In genomic region chr8:46568942-46569341, GRCm38 (mm10) we compare ENCODE assay signal across 11 mouse cellular contexts. TPM values are rescaled to one million over a fixed set of nuclear protein-coding genes. Genes with fewer than 3 reads are reported as not detected.
DNase-seq lines count a peak whose midpoint lies in the region; ATAC-seq and TF ChIP-seq lines count a peak whose summit lies in the region.
"Had no signal": no experiment of that assay in that cellular context is flagged by ENCODE, and none has a peak within 500 bp of the region (broad histone marks: within the 10 kb centered on the region; RNA-seq: fewer than 3 reads in every experiment).

No protein-coding gene starts in this region.

- H3K36me3 ChIP-seq in hindbrain, postnatal 0 days (ENCODE audit: insufficient read depth, low read length), result no peaks in the 10 kb centered on the region
- no peaks in the 10 kb centered on the region; the same call in 1 of the 2 replicates for H3K36me3 ChIP-seq in hindbrain, embryonic 16.5 days (ENCODE audit: control insufficient read depth, insufficient read depth, low read length)

- WGBS in hindbrain, postnatal 0 days, result 83% methylated on average over 2 of the region's 2 CpGs
- WGBS in hindbrain, embryonic 16.5 days, result 81% methylated on average over 2 of the region's 2 CpGs

- H3K9me3 ChIP-seq in hindbrain, postnatal 0 days (ENCODE audit: low read length), result no peaks in the 10 kb centered on the region
- H3K9me3 ChIP-seq in hindbrain, embryonic 16.5 days (ENCODE audit: control insufficient read depth, low read length), result no peaks in the 10 kb centered on the region

- no peaks in the 10 kb centered on the region for H3K4me1 ChIP-seq in hindbrain, postnatal 0 days (ENCODE audit: insufficient read depth, low read length)
- H3K4me1 ChIP-seq in hindbrain, embryonic 16.5 days (ENCODE audit: control insufficient read depth, insufficient read depth, low read depth, low read length), result no peaks in the 10 kb centered on the region

- H3K4me3 ChIP-seq in hindbrain, postnatal 0 days (ENCODE audit: low read length), result no peak overlapping the region
- H3K4me3 ChIP-seq in hindbrain, embryonic 16.5 days (ENCODE audit: low read length), result no peak overlapping the region

- no peaks in the 10 kb centered on the region for H3K27me3 ChIP-seq in hindbrain, postnatal 0 days (ENCODE audit: insufficient read depth, low read length)
- H3K27me3 ChIP-seq in hindbrain, embryonic 16.5 days (replicated peaks; ENCODE audit: control insufficient read depth, insufficient read depth, low read length), result no peaks in the 10 kb centered on the region

- H3K4me2 ChIP-seq in hindbrain, postnatal 0 days (ENCODE audit: low read depth, low read length), result no peak overlapping the region
- no peak overlapping the region for H3K4me2 ChIP-seq in hindbrain, embryonic 16.5 days (ENCODE audit: low read length)

- intact Hi-C loops in left cerebral cortex, postnatal 25 days (cut with DNase I), result loop anchor here (5.0 to 10.0 kb wide), 2 partner anchors 368 to 806 kb away; no protein-coding TSS in a partner anchor

- H3K9ac ChIP-seq in hindbrain, postnatal 0 days (replicated peaks; ENCODE audit: low read length), result no peak overlapping the region
- no peak overlapping the region for H3K9ac ChIP-seq in hindbrain, embryonic 16.5 days (ENCODE audit: low read depth, low read length)

- TF ChIP-seq CTCF in hindbrain, postnatal 0 days (IDR thresholded peaks at IDR 0.05; ENCODE audit: low read depth), result peak; percentile 55

- peak; percentile 32 for DNase-seq in hindbrain, postnatal 0 days (ENCODE audit: low spot score)
- DNase-seq in lung, postnatal 36 days, result peak; percentile 23
- DNase-seq in lung, postnatal 14 days, result no peak
- DNase-seq in R1 (ENCODE audit: low read depth, low spot score), result peak; percentile 40
- DNase-seq in retina, embryonic 14.5 days (ENCODE audit: low spot score), result peak; percentile 36
- no peak for DNase-seq in B cell, adult 2 months
- no peak for DNase-seq in left cerebral cortex, postnatal 25 days (ENCODE audit: low spot score in 2 of 2)
- DNase-seq: cerebellum, postnatal 25 days; gastrocnemius, postnatal 25 days; spleen, adult 18-20 months had no signal

- H3K27ac ChIP-seq in hindbrain, postnatal 0 days, result no peak overlapping the region
- H3K27ac ChIP-seq in hindbrain, embryonic 16.5 days (ENCODE audit: low read depth, low read length), result no peak overlapping the region

- ATAC-seq in hindbrain, postnatal 0 days, result 0 out of 2 replicates have a peak, but pooled peaks have one; percentile 43
- no peak for ATAC-seq in hindbrain, embryonic 16.5 days

RNA-seq across cellular contexts. Expression of gene Cenpu, which starts 17.1 kb away (rescaled TPM):
- total RNA-seq in hindbrain, postnatal 0 days (2014; rRNA removed), result 2.2 and 6.0 TPM in 2 replicates
- 7.5 and 8.0 TPM in 2 replicates for polyA plus RNA-seq in hindbrain, postnatal 0 days (2015; fragmentation: Nextera tagmentation; extraction: Ambion mirVana)
- 7.4 TPM in 2 replicates for polyA plus RNA-seq in hindbrain, embryonic 16.5 days (2015; fragmentation: Nextera tagmentation; extraction: Ambion mirVana)
- total RNA-seq in left cerebral cortex, postnatal 25 days (2021), result 1 to 10 TPM; 1.9 to 2.9 TPM

RNA-seq across cellular contexts. Expression of gene Primpol, which starts 48.1 kb away (rescaled TPM):
- total RNA-seq in hindbrain, postnatal 0 days (2014; rRNA removed), result 2.8 and 4.0 TPM in 2 replicates
- 4.8 and 4.9 TPM in 2 replicates for polyA plus RNA-seq in hindbrain, postnatal 0 days (2015; fragmentation: Nextera tagmentation; extraction: Ambion mirVana)
- 6.5 and 9.3 TPM in 2 replicates for polyA plus RNA-seq in hindbrain, embryonic 16.5 days (2015; fragmentation: Nextera tagmentation; extraction: Ambion mirVana)
- 1 to 10 TPM; 3.6 to 4.3 TPM for total RNA-seq in left cerebral cortex, postnatal 25 days (2021)

RNA-seq across cellular contexts. Expression of gene Casp3, which starts 48.1 kb away (rescaled TPM):
- total RNA-seq in hindbrain, postnatal 0 days (2014; rRNA removed), result 87.8 and 92.0 TPM in 2 replicates
- 165 and 174 TPM in 2 replicates for polyA plus RNA-seq in hindbrain, postnatal 0 days (2015; fragmentation: Nextera tagmentation; extraction: Ambion mirVana)
- 213 and 225 TPM in 2 replicates for polyA plus RNA-seq in hindbrain, embryonic 16.5 days (2015; fragmentation: Nextera tagmentation; extraction: Ambion mirVana)
- 10 to 100 TPM; 14.5 to 17.3 TPM for total RNA-seq in left cerebral cortex, postnatal 25 days (2021)

Comparison
In these comparisons a context has a peak if more than half of its experiments do, and no peak if none do; other contexts are left out.
1. DNase-seq: peak in hindbrain, postnatal 0 days (single experiment), lung, postnatal 36 days (single experiment), R1 (single experiment) and retina, embryonic 14.5 days (single experiment); none in lung, postnatal 14 days (single experiment), B cell, adult 2 months (0 of 2) and left cerebral cortex, postnatal 25 days (0 of 2).